Mouse (Mus musculus) erythroblast, embryonic 14.5 days (primary cell): ENCODE measurements around the gene Kpna4.

Experiments used
- GATA1 ChIP-seq: IDR thresholded peaks from 2 replicates; pipeline ENCODE4 v1.6.1; 2012; ENCODE audit warnings: low read length, inconsistent platforms, mixed read lengths
- TAL1 ChIP-seq: IDR thresholded peaks from 3 replicates; pipeline ENCODE4 v1.6.1; 2012; ENCODE audit warnings: low read length, inconsistent platforms, mixed read lengths

DNA sequence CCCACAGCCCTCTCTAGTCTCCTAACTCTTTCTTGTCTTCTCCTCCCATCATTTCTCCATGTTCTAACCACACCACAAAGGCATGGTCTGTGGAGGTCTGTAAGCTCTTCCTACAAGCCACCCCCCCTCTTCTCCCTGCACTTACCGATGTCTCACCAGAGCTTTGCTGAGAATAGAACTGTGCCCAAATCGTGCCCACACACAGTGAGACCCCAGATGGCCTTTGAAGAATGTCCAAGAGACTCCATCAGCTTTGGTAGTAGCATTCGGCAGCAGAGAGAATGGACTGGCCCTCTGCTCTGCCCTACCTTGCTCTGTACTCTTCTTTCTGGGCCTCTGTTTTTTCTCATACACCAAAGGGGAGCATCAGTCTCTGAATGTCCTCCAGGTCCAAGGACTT, 71.0 kb downstream of the Kpna4 start:
- TF ChIP-seq GATA1 = no peak
- no peak for TF ChIP-seq TAL1
